Mouse (Mus musculus) c-Kit-positive CD71-positive TER-119-positive erythroid progenitor cells, embryonic 14.5 days (primary cell): ENCODE results near the gene Slc29a4.

ENCODE experiments used
- DNase-seq: peaks from one replicate; pipeline ENCODE4 v3.0.0-alpha.2; 2013; ENCODE audit warnings: low spot score

The Slc29a4 gene

GRCm38 (mm10) chr5:142747026-142747629 is 54.8 kb downstream of the Slc29a4 start:
- DNase-seq, result no peak

- DNase-seq, result no peak
These were observed 57.9 kb downstream of the Slc29a4 start for GRCm38 (mm10) chr5:142750173-142750572.

- no peak for DNase-seq
These were observed 59.9 kb downstream of the Slc29a4 start for GRCm38 (mm10) chr5:142752241-142752640.

GRCm38 (mm10) chr5:142759786-142760185 is 67.5 kb downstream of the Slc29a4 start:
- no peak for DNase-seq

GRCm38 (mm10) chr5:142761326-142761983 is 69.1 kb downstream of the Slc29a4 start:
- DNase-seq, result no peak

GRCm38 (mm10) chr5:142762082-142762807 is 69.9 kb downstream of the Slc29a4 start:
- DNase-seq, result no peak

GRCm38 (mm10) chr5:142764306-142764705 is 72.0 kb downstream of the Slc29a4 start:
- DNase-seq, result no peak

- no peak for DNase-seq
These were observed 72.6 kb downstream of the Slc29a4 start for GRCm38 (mm10) chr5:142764889-142765288.

- no peak for DNase-seq
These were observed 74.4 kb downstream of the Slc29a4 start for GRCm38 (mm10) chr5:142766708-142767107.

GRCm38 (mm10) chr5:142767937-142768336 is 75.6 kb downstream of the Slc29a4 start:
- DNase-seq, result peak; percentile 27

GRCm38 (mm10) chr5:142768352-142769267 is 76.3 kb downstream of the Slc29a4 start:
- DNase-seq, result no peak

GRCm38 (mm10) chr5:142769641-142770040 is 77.3 kb downstream of the Slc29a4 start:
- no peak for DNase-seq

- no peak for DNase-seq
These were observed 78.7 kb downstream of the Slc29a4 start for GRCm38 (mm10) chr5:142771034-142771433.

- peak; percentile 17 for DNase-seq
These were observed 79.7 kb downstream of the Slc29a4 start for GRCm38 (mm10) chr5:142771964-142772363.
